Mouse (Mus musculus) T-helper 2 cell (primary cell): ENCODE data around the gene Aplf.

Experiments
- in situ Hi-C: fragments of 300-600 bp; cut with MboI, MseI; formaldehyde crosslinking; loops from one replicate; pipeline ENCODE4 v1.15.1; 2025; ENCODE audit warnings: high pct_unique_total_duplicates

Gene Aplf

GRCm38 (mm10) chr6:87671771-87672517 is at the start of gene Aplf:
TSS of gene Aplf (minus strand) at chr6:87672193.
- in situ Hi-C loops, result loop anchor here (10.0 kb wide), 2 partner anchors 207 to 793 kb away; partner anchors contain the start of gene Ruvbl1

- in situ Hi-C loops, result no loop called here
Observed at GRCm38 (mm10) chr6:87714091-87714490, 42.1 kb upstream of the Aplf start.

GRCm38 (mm10) chr6:87712311-87712710 is 40.3 kb upstream of the Aplf start:
- in situ Hi-C loops, result no loop called here

GRCm38 (mm10) chr6:87706246-87706645 is 34.3 kb upstream of the Aplf start:
- in situ Hi-C loops, result no loop called here

- in situ Hi-C loops, result no loop called here
Observed at GRCm38 (mm10) chr6:87696544-87696943, 24.6 kb upstream of the Aplf start.

- in situ Hi-C loops, result no loop called here
Observed at GRCm38 (mm10) chr6:87695947-87696346, 24.0 kb upstream of the Aplf start.

GRCm38 (mm10) chr6:87680418-87680817 is 8.4 kb upstream of the Aplf start:
- in situ Hi-C loops, result no loop called here

- in situ Hi-C loops, result loop anchor here (10.0 kb wide), 2 partner anchors 208 to 792 kb away; partner anchors contain the start of gene Ruvbl1
Observed at GRCm38 (mm10) chr6:87672661-87673060, 668 bp upstream of the Aplf start.

GRCm38 (mm10) chr6:87671353-87671752 is 640 bp downstream of the Aplf start:
- in situ Hi-C loops, result loop anchor here (10.0 kb wide), 2 partner anchors 207 to 793 kb away; partner anchors contain the start of gene Ruvbl1

GRCm38 (mm10) chr6:87669894-87670588 is 2.0 kb downstream of the Aplf start:
- in situ Hi-C loops, result loop anchor here (5.0 to 10.0 kb wide), 3 partner anchors 53 to 795 kb away; partner anchors contain the start of gene Ruvbl1

GRCm38 (mm10) chr6:87668733-87669132 is 3.3 kb downstream of the Aplf start:
- in situ Hi-C loops, result loop anchor here (5.0 kb wide), 1 partner anchor 51 kb away; no protein-coding TSS in a partner anchor

- in situ Hi-C loops, result loop anchor here (5.0 kb wide), 1 partner anchor 51 kb away; no protein-coding TSS in a partner anchor
Observed at GRCm38 (mm10) chr6:87667804-87668203, 4.2 kb downstream of the Aplf start.

- in situ Hi-C loops, result no loop called here
Observed at GRCm38 (mm10) chr6:87663445-87663844, 8.5 kb downstream of the Aplf start.

GRCm38 (mm10) chr6:87662197-87662596 is 9.8 kb downstream of the Aplf start:
- in situ Hi-C loops, result no loop called here

GRCm38 (mm10) chr6:87661707-87662106 is 10.3 kb downstream of the Aplf start:
- in situ Hi-C loops, result no loop called here

GRCm38 (mm10) chr6:87658816-87659215 is 13.2 kb downstream of the Aplf start:
- in situ Hi-C loops, result no loop called here

GRCm38 (mm10) chr6:87653904-87654638 is 17.9 kb downstream of the Aplf start:
- in situ Hi-C loops, result no loop called here

GRCm38 (mm10) chr6:87653478-87653877 is 18.5 kb downstream of the Aplf start:
- in situ Hi-C loops, result no loop called here

- in situ Hi-C loops, result no loop called here
Observed at GRCm38 (mm10) chr6:87652670-87653069, 19.3 kb downstream of the Aplf start.

- in situ Hi-C loops, result no loop called here
Observed at GRCm38 (mm10) chr6:87651787-87652186, 20.2 kb downstream of the Aplf start.

- in situ Hi-C loops, result no loop called here
Observed at GRCm38 (mm10) chr6:87638134-87638660, 33.8 kb downstream of the Aplf start.

GRCm38 (mm10) chr6:87632176-87632575 is 39.8 kb downstream of the Aplf start:
- in situ Hi-C loops, result no loop called here
